Mouse (Mus musculus) MEL (cell line): ENCODE data around the gene Aldh3b1. TPM values are rescaled to one million over a fixed set of nuclear protein-coding genes. Genes with fewer than 3 reads are reported as not detected.

ENCODE experiments used
- DNase-seq: peaks from one replicate; pipeline ENCODE4 v3.0.0; 2011; ENCODE audit warnings: low read depth, low spot score
- H3K27ac ChIP-seq: 2 replicates; pipeline ENCODE4 v1.5.1; 2012; ENCODE audit warnings: low read depth, mild to moderate bottlenecking, control low read depth, low read length, moderate library complexity; ENCODE audit not compliant: control insufficient read depth
- H3K27me3 ChIP-seq, 2 experiments: fragments of 150-350 bp in 1 of 2; sonication (generic) in 1 of 2; 2 replicates each; pipeline ENCODE4 v1.6.1; 2012; ENCODE audit warnings: low read length in 2 of 2, mild to moderate bottlenecking in 2 of 2, improper control_type of control experiment in 1 of 2, moderate library complexity in 1 of 2; ENCODE audit not compliant: insufficient read depth in 2 of 2, control insufficient read depth in 1 of 2
- H3K36me3 ChIP-seq, 2 experiments: 2 replicates each; pipeline ENCODE4 v1.6.1; 2012 to 2014; ENCODE audit warnings: low read length in 2 of 2, improper control_type of control experiment in 1 of 2, inconsistent platforms in 1 of 2, mild to moderate bottlenecking in 1 of 2; ENCODE audit not compliant: insufficient read depth in 2 of 2, control insufficient read depth in 1 of 2
- H3K4me1 ChIP-seq, 2 experiments: fragments of 150-350 bp in 1 of 2; sonication (generic) in 1 of 2; 2 replicates each; pipeline ENCODE4 v1.6.1; 2012; ENCODE audit warnings: low read length in 2 of 2, improper control_type of control experiment in 1 of 2, mild to moderate bottlenecking in 1 of 2; ENCODE audit not compliant: insufficient read depth in 2 of 2, control insufficient read depth in 1 of 2
- H3K4me3 ChIP-seq, 2 experiments: fragments of 150-350 bp in 1 of 2; sonication (generic) in 1 of 2; 2 replicates each; pipeline ENCODE4 v1.5.1; 2012; ENCODE audit warnings: low read depth in 2 of 2, low read length in 2 of 2, mild to moderate bottlenecking in 2 of 2, moderate library complexity in 2 of 2, control low read depth in 1 of 2, improper control_type of control experiment in 1 of 2; ENCODE audit not compliant: control insufficient read depth in 1 of 2, insufficient read depth in 1 of 2
- H3K79me2 ChIP-seq: 2 replicates; pipeline ENCODE4 v1.6.1; 2012; ENCODE audit warnings: mild to moderate bottlenecking, low read length, moderate library complexity; ENCODE audit not compliant: control insufficient read depth, poor library complexity, insufficient read depth
- H3K9ac ChIP-seq: 2 replicates; pipeline ENCODE4 v1.6.1; 2012; ENCODE audit warnings: low read depth, mild to moderate bottlenecking, control low read depth, low read length, moderate library complexity; ENCODE audit not compliant: control insufficient read depth, poor library complexity, severe bottlenecking
- H3K9me3 ChIP-seq: fragments of 150-350 bp; sonication (generic); replicated peaks from 2 replicates; pipeline ENCODE4 v1.6.1; 2012; ENCODE audit warnings: mild to moderate bottlenecking, low read length, improper control_type of control experiment, moderate library complexity; ENCODE audit not compliant: insufficient read depth
- E2F4 ChIP-seq: IDR thresholded peaks from 2 replicates; pipeline ENCODE4 v1.6.1; 2011; ENCODE audit warnings: low read depth, low read length, improper control_type of control experiment, borderline replicate concordance
- EP300 ChIP-seq, 2 experiments: IDR thresholded peaks; 2 replicates each; pipeline ENCODE4 v1.6.1; 2011; ENCODE audit warnings: improper control_type of control experiment in 2 of 2, low read length in 2 of 2, low read depth in 1 of 2, mild to moderate bottlenecking in 1 of 2
- ETS1 ChIP-seq: IDR thresholded peaks from 2 replicates; pipeline ENCODE4 v1.6.1; 2012; ENCODE audit warnings: low read depth, mild to moderate bottlenecking, inconsistent platforms, low read length, improper control_type of control experiment, moderate library complexity
- GABPA ChIP-seq: IDR thresholded peaks from 2 replicates; pipeline ENCODE4 v1.6.1; 2012; ENCODE audit warnings: low read depth, mild to moderate bottlenecking, inconsistent platforms, low read length, improper control_type of control experiment, moderate library complexity
- GATA1 ChIP-seq: IDR thresholded peaks from 2 replicates; pipeline ENCODE4 v1.6.1; 2011; ENCODE audit warnings: low read depth, low read length, improper control_type of control experiment
- JUND ChIP-seq: IDR thresholded peaks from 2 replicates; pipeline ENCODE4 v1.6.1; 2011; ENCODE audit warnings: low read depth, mild to moderate bottlenecking, improper control_type of control experiment, low read length
- MXI1 ChIP-seq: IDR thresholded peaks from 2 replicates; pipeline ENCODE4 v1.6.1; 2011; ENCODE audit warnings: mild to moderate bottlenecking, low read depth, low read length, improper control_type of control experiment
- MYB ChIP-seq: IDR thresholded peaks from 2 replicates; pipeline ENCODE4 v1.6.1; 2011; ENCODE audit warnings: mild to moderate bottlenecking, low read depth, low read length, improper control_type of control experiment
- NRF1 ChIP-seq: IDR thresholded peaks from 2 replicates; pipeline ENCODE4 v1.6.1; 2014; ENCODE audit warnings: low read depth, mild to moderate bottlenecking, inconsistent platforms, low read length, improper control_type of control experiment, moderate library complexity; ENCODE audit not compliant: poor library complexity, insufficient read depth, severe bottlenecking
- POLR2AphosphoS2 ChIP-seq: IDR thresholded peaks from 2 replicates; pipeline ENCODE4 v1.6.1; 2011; ENCODE audit warnings: low read length, improper control_type of control experiment
- SIN3A ChIP-seq: IDR thresholded peaks from 2 replicates; pipeline ENCODE4 v1.6.1; 2012; ENCODE audit warnings: low read length, improper control_type of control experiment, inconsistent platforms
- TAL1 ChIP-seq: IDR thresholded peaks from 2 replicates; pipeline ENCODE4 v1.6.1; 2012; ENCODE audit warnings: mild to moderate bottlenecking, inconsistent platforms, low read length, moderate library complexity, mixed read lengths
- TCF12 ChIP-seq: IDR thresholded peaks from 2 replicates; pipeline ENCODE4 v1.6.1; 2014; ENCODE audit warnings: low read depth, mild to moderate bottlenecking, inconsistent platforms, low read length, improper control_type of control experiment, moderate library complexity
- UBTF ChIP-seq: IDR thresholded peaks from 2 replicates; pipeline ENCODE4 v1.6.1; 2012; ENCODE audit warnings: low read depth, mild to moderate bottlenecking, inconsistent platforms, low read length, improper control_type of control experiment, moderate library complexity, borderline replicate concordance; ENCODE audit not compliant: insufficient read depth
- USF2 ChIP-seq, 2 experiments: IDR thresholded peaks; 2 replicates each; pipeline ENCODE4 v1.6.1; 2011 to 2012; ENCODE audit warnings: improper control_type of control experiment in 2 of 2, low read length in 2 of 2, borderline replicate concordance in 1 of 2, inconsistent platforms in 1 of 2, low read depth in 1 of 2, mild to moderate bottlenecking in 1 of 2; ENCODE audit not compliant: insufficient read depth in 1 of 2
- ZMIZ1 ChIP-seq: IDR thresholded peaks from 2 replicates; pipeline ENCODE4 v1.6.1; 2012; ENCODE audit warnings: low read depth, mild to moderate bottlenecking, inconsistent platforms, low read length, improper control_type of control experiment, moderate library complexity
- ZNF384 ChIP-seq: IDR thresholded peaks from 2 replicates; pipeline ENCODE4 v1.6.1; 2012; ENCODE audit warnings: low read depth, mild to moderate bottlenecking, inconsistent platforms, low read length, improper control_type of control experiment
- polyA plus RNA-seq, 2 experiments: library from polyadenylated mRNA; stranded (reverse) in 1 of 2; unstranded in 1 of 2; fragments of >175 nt in 1 of 2; fragments of >200 nt in 1 of 2; gene quantifications; 2 replicates each; pipeline versions ENCODE4 v1.2.1 to v1.2.4; 2012; ENCODE audit warnings: low replicate concordance in 2 of 2, low read depth in 1 of 2; ENCODE audit not compliant: insufficient read length in 2 of 2, insufficient read depth in 1 of 2, missing spikeins in 1 of 2
- total RNA-seq: library from RNA; depleted of rRNA; stranded (reverse); fragments of 300-350 nt; gene quantifications from 2 replicates; pipeline ENCODE4 v1.2.3, GENCODE M21; 2012

Gene Aldh3b1
- total and polyA plus RNA-seq, 3 experiments = 0.08 to 0.10 TPM; not detected in 1

DNA sequence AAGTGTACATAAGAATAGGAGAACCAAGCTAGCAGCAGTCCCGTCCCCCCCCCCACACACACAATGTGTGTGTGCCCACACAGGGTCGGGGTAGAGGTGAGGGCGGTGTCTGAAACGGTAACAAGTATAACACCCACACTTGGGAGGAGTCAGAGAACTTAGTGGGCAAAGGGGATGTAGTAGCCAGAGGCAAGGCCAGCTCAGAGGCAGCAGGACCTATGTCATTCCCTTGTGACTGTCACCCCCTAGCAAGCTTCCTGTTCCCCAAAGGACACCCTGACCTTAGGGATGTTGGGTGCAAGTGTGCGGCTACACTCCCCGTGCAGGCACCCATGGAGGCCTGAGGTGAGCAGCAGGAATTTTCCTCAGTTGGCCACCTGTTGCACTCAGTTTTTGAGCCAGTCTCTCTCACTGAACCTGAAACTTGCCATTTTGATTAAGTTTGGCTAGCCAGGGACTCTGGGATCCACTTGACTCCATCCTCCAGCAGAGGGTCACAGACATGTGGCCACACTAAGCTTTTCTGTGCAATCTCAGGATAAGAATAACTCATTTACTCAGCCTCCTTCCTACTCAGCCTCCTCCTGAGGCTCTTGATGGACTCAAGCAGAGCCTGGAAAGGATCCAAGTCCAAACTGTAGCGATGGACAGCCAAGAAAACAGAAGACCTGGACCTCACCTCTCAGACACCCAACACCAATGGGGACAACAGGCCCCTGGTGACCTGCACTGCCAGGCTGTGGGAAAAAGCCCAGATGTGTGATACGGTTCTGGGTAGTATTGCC, 21.5 kb downstream of the Aldh3b1 start:
- TF ChIP-seq GATA1 (no peak), JUND (no peak), E2F4 (no peak), GABPA (no peak), USF2 (IDR thresholded peaks at IDR 0.05; ENCODE audit: borderline replicate concordance in 1 of 2, insufficient read depth in 1 of 2, low read depth in 1 of 2, low read length in 2 of 2) (no peak), TCF12 (no peak), TAL1 (no peak), MXI1 (no peak), UBTF (no peak), EP300 (IDR thresholded peaks at IDR 0.05; ENCODE audit: low read depth in 1 of 2, low read length in 2 of 2) (no peak), ZNF384 (no peak), SIN3A (no peak), MYB (no peak), POLR2AphosphoS2 (no peak), NRF1 (no peak), ETS1 (no peak), ZMIZ1 (no peak)
- no peak for DNase-seq
- H3K36me3 ChIP-seq = peaks cover 0 to 15% of the 10 kb centered on the region in 2 experiments; a peak in 2 of 4 replicates
- peaks cover 8% of the 10 kb centered on the region for H3K79me2 ChIP-seq
- no peak overlapping the region for H3K4me3 ChIP-seq
- no peaks in the 10 kb centered on the region for H3K27me3 ChIP-seq
- H3K9ac ChIP-seq = no peak overlapping the region
- peaks cover 0 to 29% of the 10 kb centered on the region in 2 experiments; a peak in 3 of 4 replicates for H3K4me1 ChIP-seq
- H3K27ac ChIP-seq = no peak overlapping the region
- H3K9me3 ChIP-seq = no peaks in the 10 kb centered on the region
